8 mouse cellular contexts compared by ENCODE assay signal in genomic region chr2:117210416-117211085, GRCm38 (mm10). TPM values are rescaled to one million over a fixed set of nuclear protein-coding genes. Genes with fewer than 3 reads are reported as not detected.
DNase-seq lines count a peak whose midpoint lies in the region; ATAC-seq and TF ChIP-seq lines count a peak whose summit lies in the region.

No protein-coding gene starts in this region.

- peaks cover 7% of the 10 kb centered on the region for H3K4me1 ChIP-seq in forebrain, embryonic 15.5 days
- H3K4me1 ChIP-seq in intestine, embryonic 14.5 days (replicated peaks; ENCODE audit: control insufficient read depth, insufficient read depth, low read length), result peaks cover 4% of the 10 kb centered on the region; the same call in 1 of the 2 replicates
- H3K4me1 ChIP-seq in liver, embryonic 14.5 days (replicated peaks; ENCODE audit: control insufficient read depth in 2 of 2, insufficient read depth in 2 of 2, low read length in 1 of 2), result no peaks in the 10 kb centered on the region

- intact Hi-C loops in heart, postnatal 25 days (cut with DNase I), result no loop called here

- H3K9me3 ChIP-seq in forebrain, embryonic 15.5 days, result no peaks in the 10 kb centered on the region
- H3K9me3 ChIP-seq in intestine, embryonic 14.5 days (ENCODE audit: control insufficient read depth, low read length), result no peaks in the 10 kb centered on the region
- H3K9me3 ChIP-seq in liver, embryonic 14.5 days (ENCODE audit: control insufficient read depth, low read length), result no peaks in the 10 kb centered on the region

- H3K36me3 ChIP-seq in forebrain, embryonic 15.5 days, result no peaks in the 10 kb centered on the region
- no peaks in the 10 kb centered on the region for H3K36me3 ChIP-seq in intestine, embryonic 14.5 days (ENCODE audit: control insufficient read depth, insufficient read depth, low read length)
- H3K36me3 ChIP-seq in liver, embryonic 14.5 days (replicated peaks; ENCODE audit: control insufficient read depth, insufficient read depth, low read depth), result no peaks in the 10 kb centered on the region

- no peak overlapping the region for H3K9ac ChIP-seq in forebrain, embryonic 15.5 days (replicated peaks)
- no peak overlapping the region for H3K9ac ChIP-seq in intestine, embryonic 14.5 days (ENCODE audit: low read length)
- H3K9ac ChIP-seq in liver, embryonic 14.5 days (replicated peaks), result no peak overlapping the region

- peak; percentile 95 for DNase-seq in heart, adult 11 months
- DNase-seq in heart, postnatal 25 days (ENCODE audit: low spot score), result no peak
- peak; percentile 74 for DNase-seq in intestine, embryonic 14.5 days (ENCODE audit: low spot score)
- peak; percentile 7 to 9 (median 9) for DNase-seq in liver, embryonic 14.5 days (ENCODE audit: low read depth in 3 of 3, low spot score in 3 of 3)
- DNase-seq in retina, postnatal 1 day, result peak; percentile 85
- no peak for DNase-seq in layer of hippocampus, postnatal 36 days
- DNase-seq in natural killer cell, adult 2 months (ENCODE audit: low spot score in 2 of 2), result no peak

- no peak for TF ChIP-seq CTCF in liver, embryonic 14.5 days (IDR thresholded peaks at IDR 0.05; ENCODE audit: low read depth)

- H3K4me3 ChIP-seq in forebrain, embryonic 15.5 days, result no peak overlapping the region
- no peak overlapping the region for H3K4me3 ChIP-seq in intestine, embryonic 14.5 days (ENCODE audit: low read depth, low read length)
- H3K4me3 ChIP-seq in liver, embryonic 14.5 days (ENCODE audit: insufficient read depth in 1 of 2, low read depth in 2 of 2, low read length in 2 of 2), result no peak overlapping the region

- WGBS in forebrain, embryonic 15.5 days, result under 1% methylated on average over 6 of the region's 6 CpGs
- WGBS in intestine, embryonic 14.5 days, result 6% methylated on average over 6 of the region's 6 CpGs
- WGBS in liver, embryonic 14.5 days (ENCODE audit: insufficient replicate concordance), result 21% methylated on average over 6 of the region's 6 CpGs

- no peak for TF ChIP-seq EP300 in liver, embryonic 14.5 days (IDR thresholded peaks at IDR 0.05; ENCODE audit: low read depth)

- H3K27ac ChIP-seq in forebrain, embryonic 15.5 days (replicated peaks), result no peak overlapping the region
- peak overlapping the region; percentile 54; the same call in 1 of the 2 replicates for H3K27ac ChIP-seq in intestine, embryonic 14.5 days (ENCODE audit: low read depth)
- no peak overlapping the region for H3K27ac ChIP-seq in liver, embryonic 14.5 days

- peak overlapping the region; percentile 15; the same call in 1 of the 2 replicates for H3K4me2 ChIP-seq in forebrain, embryonic 15.5 days (replicated peaks)
- H3K4me2 ChIP-seq in intestine, embryonic 14.5 days (ENCODE audit: low read length), result peak overlapping the region; percentile 42
- H3K4me2 ChIP-seq in liver, embryonic 14.5 days (ENCODE audit: low read depth), result no peak overlapping the region

- no peaks in the 10 kb centered on the region for H3K27me3 ChIP-seq in forebrain, embryonic 15.5 days
- no peaks in the 10 kb centered on the region for H3K27me3 ChIP-seq in intestine, embryonic 14.5 days (replicated peaks; ENCODE audit: control insufficient read depth, insufficient read depth, low read length)
- H3K27me3 ChIP-seq in liver, embryonic 14.5 days (ENCODE audit: control insufficient read depth, insufficient read depth, low read length), result no peaks in the 10 kb centered on the region

- ATAC-seq in forebrain, embryonic 15.5 days (replicated peaks), result peak; percentile 94
- peak; percentile 97 for ATAC-seq in intestine, embryonic 14.5 days (replicated peaks; ENCODE audit: low FRiP score, low TSS enrichment, low read depth)
- ATAC-seq in liver, embryonic 14.5 days (ENCODE audit: insufficient read depth), result peak; percentile 52

RNA-seq across cellular contexts. Expression of gene Fam98b, which starts 39.0 kb away (rescaled TPM):
- 10 to 100 TPM; 22.4 to 22.8 TPM for total RNA-seq in heart, postnatal 25 days (2021)
- polyA plus RNA-seq in forebrain, embryonic 15.5 days (2015; fragmentation: Nextera tagmentation; extraction: Ambion mirVana), result 14.6 and 16.4 TPM in 2 replicates
- polyA plus RNA-seq in intestine, embryonic 14.5 days (2014; fragmentation: Nextera tagmentation; extraction: Ambion mirVana), result 7.2 and 7.6 TPM in 2 replicates
- polyA plus RNA-seq in liver, embryonic 14.5 days (2012; rRNA removed), result 6.4 and 11.1 TPM in 2 replicates
- polyA plus RNA-seq in liver, embryonic 14.5 days (2014; fragmentation: Nextera tagmentation; extraction: Ambion mirVana), result 1.9 and 3.0 TPM in 2 replicates
- 10 to 100 TPM; 51.5 to 51.7 TPM for total RNA-seq in layer of hippocampus, postnatal 36 days (2021)

Comparison
In these comparisons a context has a peak if more than half of its experiments do, and no peak if none do; other contexts are left out.
1. DNase-seq: peak in heart, adult 11 months (single experiment), intestine, embryonic 14.5 days (single experiment), liver, embryonic 14.5 days (3 of 3) and retina, postnatal 1 day (single experiment); none in heart, postnatal 25 days (single experiment), layer of hippocampus, postnatal 36 days (0 of 2) and natural killer cell, adult 2 months (0 of 2).
2. Peak in every context shown above with its lines, with median percentiles within 50 percentile points of each other: ATAC-seq.